Mouse (Mus musculus): Measurements from ENCODE around the gene Sbk1.

- no peak for TF ChIP-seq CTCF (IDR thresholded peaks at IDR 0.05; ENCODE audit: low read depth, low read length)
- no peak for TF ChIP-seq POLR2A (IDR thresholded peaks at IDR 0.05; ENCODE audit: insufficient read depth, low read length)
Measured at GRCm38 (mm10) chr7:126265949-126266348, 6.5 kb upstream of the Sbk1 start.

All from ES-Bruce4 (cell line).